Mouse (Mus musculus): ENCODE data around the gene Gm20708.
"Not testable (repeated sequence)": the region's sequence is repeated elsewhere in the genome, so short reads cannot be mapped to it uniquely, and the experiment has no call there.

The Gm20708 gene

GRCm38 (mm10) chr11:117813867-117814266 is 4.4 kb downstream of the Gm20708 start:
- DNase-seq (ENCODE audit: low spot score) = no peak

GRCm38 (mm10) chr11:117814704-117815366 is 5.4 kb downstream of the Gm20708 start:
- no peak for DNase-seq (ENCODE audit: low spot score)

- not testable (repeated sequence) for DNase-seq (ENCODE audit: low spot score)
Observed at GRCm38 (mm10) chr11:117815850-117816249, 6.4 kb downstream of the Gm20708 start.

- no peak for DNase-seq (ENCODE audit: low spot score)
Observed at GRCm38 (mm10) chr11:117816389-117816996, 7.0 kb downstream of the Gm20708 start.

GRCm38 (mm10) chr11:117819095-117819494 is 9.6 kb downstream of the Gm20708 start:
- DNase-seq (ENCODE audit: low spot score) = no peak

GRCm38 (mm10) chr11:117820173-117820572 is 10.7 kb downstream of the Gm20708 start:
- DNase-seq (ENCODE audit: low spot score) = no peak

- no peak for DNase-seq (ENCODE audit: low spot score)
Observed at GRCm38 (mm10) chr11:117821868-117822267, 12.4 kb downstream of the Gm20708 start.

GRCm38 (mm10) chr11:117822728-117823241 is 13.3 kb downstream of the Gm20708 start:
- DNase-seq (ENCODE audit: low spot score) = no peak

- no peak for DNase-seq (ENCODE audit: low spot score)
Observed at GRCm38 (mm10) chr11:117823411-117823810, 13.9 kb downstream of the Gm20708 start.

- DNase-seq (ENCODE audit: low spot score) = peak; percentile 81
Observed at GRCm38 (mm10) chr11:117824060-117824969, 14.8 kb downstream of the Gm20708 start.

- peak; percentile 71 for DNase-seq (ENCODE audit: low spot score)
Observed at GRCm38 (mm10) chr11:117825333-117826101, 16.0 kb downstream of the Gm20708 start, which contains the start of the genes Afmid and Tk1. Afmid (plus strand) TSS chr11:117825924. Tk1 (minus strand) TSS chr11:117826092.

GRCm38 (mm10) chr11:117826164-117826563 is 16.7 kb downstream of the Gm20708 start:
- no peak for DNase-seq (ENCODE audit: low spot score)

- DNase-seq (ENCODE audit: low spot score) = no peak
Observed at GRCm38 (mm10) chr11:117826916-117827315, 17.4 kb downstream of the Gm20708 start.

- DNase-seq (ENCODE audit: low spot score) = no peak
Observed at GRCm38 (mm10) chr11:117827386-117827785, 17.9 kb downstream of the Gm20708 start.

- DNase-seq (ENCODE audit: low spot score) = peak; percentile 75
Observed at GRCm38 (mm10) chr11:117828149-117828887, 18.9 kb downstream of the Gm20708 start.

- peak; percentile 51 for DNase-seq (ENCODE audit: low spot score)
Observed at GRCm38 (mm10) chr11:117828888-117829604, 19.6 kb downstream of the Gm20708 start.

- no peak for DNase-seq (ENCODE audit: low spot score)
Observed at GRCm38 (mm10) chr11:117829671-117830215, 20.3 kb downstream of the Gm20708 start.

GRCm38 (mm10) chr11:117830401-117830800 is 20.9 kb downstream of the Gm20708 start:
- DNase-seq (ENCODE audit: low spot score) = peak; percentile 78

GRCm38 (mm10) chr11:117832086-117832969 is 22.9 kb downstream of the Gm20708 start:
- peak; percentile 95 for DNase-seq (ENCODE audit: low spot score)
